Mouse (Mus musculus): ENCODE results near the gene Spic. TPM values are rescaled to one million over a fixed set of nuclear protein-coding genes. Genes with fewer than 3 reads are reported as not detected.

The Spic gene
- polyA plus RNA-seq, 1 experiment from 2014 or later, result not detected

GRCm38 (mm10) chr10:88717756-88718025, 32.9 kb upstream of the Spic start:
- no peaks in the 10 kb centered on the region for H3K27me3 ChIP-seq (ENCODE audit: control insufficient read depth, insufficient read depth, low read length)
- no peak for DNase-seq (ENCODE audit: low spot score)
- H3K9me3 ChIP-seq (replicated peaks; ENCODE audit: control insufficient read depth, low read length), result no peaks in the 10 kb centered on the region
- 57% methylated on average over 2 of the region's 2 CpGs for WGBS
- H3K4me1 ChIP-seq (ENCODE audit: control insufficient read depth, insufficient read depth, low read length), result no peaks in the 10 kb centered on the region
- H3K4me2 ChIP-seq (ENCODE audit: low read depth, low read length), result no peak overlapping the region
- H3K4me3 ChIP-seq (ENCODE audit: low read depth, low read length), result no peak overlapping the region
- no peak overlapping the region for H3K9ac ChIP-seq (replicated peaks; ENCODE audit: low read length)
- ATAC-seq (replicated peaks; ENCODE audit: insufficient number of reproducible peaks, low FRiP score, low TSS enrichment, low read depth), result 0 out of 2 replicates have a peak, but pooled peaks have one; percentile 52
- no peaks in the 10 kb centered on the region for H3K36me3 ChIP-seq (replicated peaks; ENCODE audit: control insufficient read depth, insufficient read depth, low read depth, low read length)
- no peak overlapping the region for H3K27ac ChIP-seq (replicated peaks; ENCODE audit: low read depth, low read length)

GRCm38 (mm10) chr10:88716986-88717755, 32.4 kb upstream of the Spic start:
- Histone ChIP-seq H3K27ac (replicated peaks; ENCODE audit: low read depth, low read length) (no peak overlapping the region), H3K4me2 (ENCODE audit: low read depth, low read length) (no peak overlapping the region)
- 52% methylated on average over 13 of the region's 13 CpGs for WGBS

DNA sequence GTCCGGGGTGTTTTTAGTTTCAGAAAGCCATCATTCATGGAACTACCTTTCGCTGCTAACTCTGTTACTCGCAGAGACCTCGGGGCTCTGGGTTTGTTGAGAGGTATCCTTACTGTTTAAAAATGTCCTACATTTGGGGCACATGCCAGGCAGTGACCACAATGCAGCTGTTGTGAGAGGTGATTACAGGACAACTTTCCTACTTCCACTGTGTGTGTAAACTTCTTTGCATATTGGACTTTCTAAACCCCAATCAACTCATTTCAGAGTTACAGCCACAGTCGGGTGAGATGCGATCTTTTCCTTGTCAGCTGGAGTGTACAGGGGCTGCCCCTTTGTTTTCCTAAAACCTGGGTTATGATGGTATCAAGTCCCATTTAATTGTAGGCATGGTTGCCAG, 30.8 kb upstream of the Spic start:
- ATAC-seq (replicated peaks; ENCODE audit: insufficient number of reproducible peaks, low FRiP score, low TSS enrichment, low read depth) (no peak), DNase-seq (ENCODE audit: low spot score) (no peak)
- Histone ChIP-seq H3K9me3 (replicated peaks; ENCODE audit: control insufficient read depth, low read length) (no peaks in the 10 kb centered on the region), H3K4me2 (ENCODE audit: low read depth, low read length) (no peak overlapping the region), H3K4me1 (ENCODE audit: control insufficient read depth, insufficient read depth, low read length) (no peaks in the 10 kb centered on the region), H3K4me3 (ENCODE audit: low read depth, low read length) (no peak overlapping the region), H3K27me3 (ENCODE audit: control insufficient read depth, insufficient read depth, low read length) (no peaks in the 10 kb centered on the region), H3K36me3 (replicated peaks; ENCODE audit: control insufficient read depth, insufficient read depth, low read depth, low read length) (no peaks in the 10 kb centered on the region), H3K27ac (replicated peaks; ENCODE audit: low read depth, low read length) (no peak overlapping the region), H3K9ac (replicated peaks; ENCODE audit: low read length) (no peak overlapping the region)
- 77% methylated on average over 6 of the region's 6 CpGs for WGBS

More at GRCm38 (mm10) chr10:88716986-88717755, 32.4 kb upstream of the Spic start:
- Histone ChIP-seq H3K27me3 (ENCODE audit: control insufficient read depth, insufficient read depth, low read length) (no peaks in the 10 kb centered on the region), H3K36me3 (replicated peaks; ENCODE audit: control insufficient read depth, insufficient read depth, low read depth, low read length) (no peaks in the 10 kb centered on the region), H3K4me3 (ENCODE audit: low read depth, low read length) (no peak overlapping the region), H3K9me3 (replicated peaks; ENCODE audit: control insufficient read depth, low read length) (no peaks in the 10 kb centered on the region), H3K4me1 (ENCODE audit: control insufficient read depth, insufficient read depth, low read length) (no peaks in the 10 kb centered on the region), H3K9ac (replicated peaks; ENCODE audit: low read length) (no peak overlapping the region)
- DNase-seq (ENCODE audit: low spot score), result peak; percentile 2
- no peak for ATAC-seq (replicated peaks; ENCODE audit: insufficient number of reproducible peaks, low FRiP score, low TSS enrichment, low read depth)

DNA sequence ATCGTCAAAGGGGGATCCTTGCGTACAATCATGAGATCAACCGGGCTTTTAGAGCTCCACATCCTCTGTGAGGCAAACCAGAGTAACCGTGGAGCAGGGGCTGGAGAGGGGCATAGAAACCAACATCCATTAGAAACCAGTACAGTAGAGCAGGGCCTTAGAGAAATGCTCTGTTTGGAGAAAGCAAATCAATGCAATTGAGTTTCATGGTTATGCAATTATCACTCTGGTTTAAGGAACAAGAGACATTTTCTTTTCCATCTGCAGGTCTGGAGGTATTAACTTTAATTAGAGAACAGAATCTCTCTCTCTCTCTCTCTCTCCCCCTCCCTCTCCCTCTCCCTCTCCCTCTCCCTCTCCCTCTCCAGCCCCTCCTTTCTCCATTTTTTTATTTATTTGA, 29.9 kb upstream of the Spic start:
- DNase-seq (ENCODE audit: low spot score) (no peak), ATAC-seq (replicated peaks; ENCODE audit: insufficient number of reproducible peaks, low FRiP score, low TSS enrichment, low read depth) (no peak)
- Histone ChIP-seq H3K4me1 (ENCODE audit: control insufficient read depth, insufficient read depth, low read length) (no peaks in the 10 kb centered on the region), H3K4me3 (ENCODE audit: low read depth, low read length) (no peak overlapping the region), H3K9me3 (replicated peaks; ENCODE audit: control insufficient read depth, low read length) (no peaks in the 10 kb centered on the region), H3K4me2 (ENCODE audit: low read depth, low read length) (no peak overlapping the region), H3K36me3 (replicated peaks; ENCODE audit: control insufficient read depth, insufficient read depth, low read depth, low read length) (no peaks in the 10 kb centered on the region), H3K27me3 (ENCODE audit: control insufficient read depth, insufficient read depth, low read length) (no peaks in the 10 kb centered on the region), H3K27ac (replicated peaks; ENCODE audit: low read depth, low read length) (no peak overlapping the region), H3K9ac (replicated peaks; ENCODE audit: low read length) (no peak overlapping the region)
- WGBS, result 88% methylated on average over 4 of the region's 4 CpGs

- Histone ChIP-seq H3K36me3 (replicated peaks; ENCODE audit: control insufficient read depth, insufficient read depth, low read depth, low read length) (no peaks in the 10 kb centered on the region), H3K4me2 (ENCODE audit: low read depth, low read length) (no peak overlapping the region), H3K4me1 (ENCODE audit: control insufficient read depth, insufficient read depth, low read length) (no peaks in the 10 kb centered on the region), H3K27ac (replicated peaks; ENCODE audit: low read depth, low read length) (no peak overlapping the region), H3K4me3 (ENCODE audit: low read depth, low read length) (no peak overlapping the region), H3K9ac (replicated peaks; ENCODE audit: low read length) (no peak overlapping the region), H3K27me3 (ENCODE audit: control insufficient read depth, insufficient read depth, low read length) (no peaks in the 10 kb centered on the region), H3K9me3 (replicated peaks; ENCODE audit: control insufficient read depth, low read length) (no peaks in the 10 kb centered on the region)
- DNase-seq (ENCODE audit: low spot score), result no peak
- no peak for ATAC-seq (replicated peaks; ENCODE audit: insufficient number of reproducible peaks, low FRiP score, low TSS enrichment, low read depth)
- WGBS, result 77% methylated on average over 6 of the region's 6 CpGs
These were observed 27.5 kb upstream of the Spic start for GRCm38 (mm10) chr10:88712359-88712758.

DNA sequence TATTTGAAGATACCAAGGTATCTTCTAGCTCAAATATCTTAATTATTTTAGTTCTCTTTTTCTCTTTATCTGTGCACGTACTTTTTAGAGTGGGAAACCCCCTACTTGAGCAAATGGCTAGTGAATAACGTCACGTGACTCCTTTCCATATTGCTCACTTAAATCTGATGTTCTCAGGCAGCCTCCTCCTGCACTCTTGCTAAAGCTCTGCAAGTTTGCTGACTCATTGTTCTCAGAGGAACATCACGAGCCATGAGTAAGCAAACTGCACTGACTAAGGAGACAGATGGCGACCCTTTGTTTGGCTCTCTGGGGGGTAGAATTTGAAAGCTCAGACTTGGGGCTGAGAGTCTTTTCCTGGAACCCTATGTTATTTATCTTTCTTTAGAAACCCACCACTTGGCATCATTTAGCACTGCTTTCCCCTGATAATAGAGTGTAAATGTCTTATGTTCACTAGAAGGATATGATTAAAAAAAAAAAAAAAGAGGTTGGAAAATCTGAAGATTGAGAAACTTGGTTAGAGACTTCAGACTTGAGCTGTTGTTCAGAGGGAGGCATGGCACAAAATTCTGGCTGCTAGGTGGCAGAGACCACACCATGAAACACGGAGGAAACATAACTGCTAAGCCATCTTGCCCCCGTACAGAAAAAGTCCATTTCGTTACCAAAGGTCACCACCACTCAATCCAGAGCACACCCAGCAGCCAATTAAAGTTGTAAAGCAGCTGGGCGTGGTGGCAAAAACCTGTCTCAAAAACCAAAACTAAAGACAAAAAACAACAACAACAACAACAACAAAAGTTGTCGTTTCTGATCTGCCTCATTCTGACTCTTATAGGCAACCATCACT, 24.1 kb upstream of the Spic start:
- Histone ChIP-seq H3K4me3 (ENCODE audit: low read depth, low read length) (no peak overlapping the region), H3K4me1 (ENCODE audit: control insufficient read depth, insufficient read depth, low read length) (no peaks in the 10 kb centered on the region), H3K4me2 (ENCODE audit: low read depth, low read length) (no peak overlapping the region), H3K9me3 (replicated peaks; ENCODE audit: control insufficient read depth, low read length) (no peaks in the 10 kb centered on the region), H3K27ac (replicated peaks; ENCODE audit: low read depth, low read length) (no peak overlapping the region), H3K9ac (replicated peaks; ENCODE audit: low read length) (no peak overlapping the region), H3K27me3 (ENCODE audit: control insufficient read depth, insufficient read depth, low read length) (no peaks in the 10 kb centered on the region), H3K36me3 (replicated peaks; ENCODE audit: control insufficient read depth, insufficient read depth, low read depth, low read length) (no peaks in the 10 kb centered on the region)
- 69% methylated on average over 10 of the region's 10 CpGs for WGBS
- ATAC-seq (replicated peaks; ENCODE audit: insufficient number of reproducible peaks, low FRiP score, low TSS enrichment, low read depth) (no peak), DNase-seq (ENCODE audit: low spot score) (no peak)

- 74% methylated on average over 6 of the region's 6 CpGs for WGBS
- Histone ChIP-seq H3K4me3 (ENCODE audit: low read depth, low read length) (no peak overlapping the region), H3K27ac (replicated peaks; ENCODE audit: low read depth, low read length) (no peak overlapping the region), H3K27me3 (ENCODE audit: control insufficient read depth, insufficient read depth, low read length) (no peaks in the 10 kb centered on the region), H3K9me3 (replicated peaks; ENCODE audit: control insufficient read depth, low read length) (no peaks in the 10 kb centered on the region), H3K4me2 (ENCODE audit: low read depth, low read length) (no peak overlapping the region), H3K36me3 (replicated peaks; ENCODE audit: control insufficient read depth, insufficient read depth, low read depth, low read length) (no peaks in the 10 kb centered on the region), H3K9ac (replicated peaks; ENCODE audit: low read length) (no peak overlapping the region), H3K4me1 (ENCODE audit: control insufficient read depth, insufficient read depth, low read length) (no peaks in the 10 kb centered on the region)
- no peak for DNase-seq (ENCODE audit: low spot score)
- ATAC-seq (replicated peaks; ENCODE audit: insufficient number of reproducible peaks, low FRiP score, low TSS enrichment, low read depth), result no peak
These were observed 16.1 kb upstream of the Spic start for GRCm38 (mm10) chr10:88700938-88701337.

- H3K36me3 ChIP-seq (replicated peaks; ENCODE audit: control insufficient read depth, insufficient read depth, low read depth, low read length), result no peaks in the 10 kb centered on the region
These were observed 1.8 kb downstream of the Spic start for GRCm38 (mm10) chr10:88682904-88683563.

More at GRCm38 (mm10) chr10:88682904-88683563, 1.8 kb downstream of the Spic start:
- Histone ChIP-seq H3K27ac (replicated peaks; ENCODE audit: low read depth, low read length) (no peak overlapping the region), H3K27me3 (ENCODE audit: control insufficient read depth, insufficient read depth, low read length) (no peaks in the 10 kb centered on the region), H3K9ac (replicated peaks; ENCODE audit: low read length) (no peak overlapping the region), H3K4me3 (ENCODE audit: low read depth, low read length) (no peak overlapping the region), H3K9me3 (replicated peaks; ENCODE audit: control insufficient read depth, low read length) (no peaks in the 10 kb centered on the region), H3K4me1 (ENCODE audit: control insufficient read depth, insufficient read depth, low read length) (no peaks in the 10 kb centered on the region), H3K4me2 (ENCODE audit: low read depth, low read length) (no peak overlapping the region)
- no peak for DNase-seq (ENCODE audit: low spot score)
- 83% methylated on average over 4 of the region's 4 CpGs for WGBS
- ATAC-seq (replicated peaks; ENCODE audit: insufficient number of reproducible peaks, low FRiP score, low TSS enrichment, low read depth), result no peak

Data from embryonic facial prominence, embryonic 11.5 days (tissue).